Mouse (Mus musculus) forebrain, embryonic 14.5 days (tissue): Measurements from ENCODE around the gene Ing4. TPM values are rescaled to one million over a fixed set of nuclear protein-coding genes. Genes with fewer than 3 reads are reported as not detected.
A peak's percentile ranks its signal among the peaks of the same experiment; 100 is the strongest.
"Not testable (repeated sequence)": the region's sequence is repeated elsewhere in the genome, so short reads cannot be mapped to it uniquely, and the experiment has no call there.

Source experiments
- ATAC-seq: fragments of 200-750 bp; cut with Nextera tagmentation; 2 replicates; pipeline ENCODE4 v1.8.0; 2017; ENCODE audit warnings: mild to moderate bottlenecking, moderate library complexity
- DNase-seq: peaks from one replicate; pipeline ENCODE4 v3.0.0-alpha.2; 2015; ENCODE audit warnings: low spot score
- H3K27ac ChIP-seq: fragments of 300-500 bp; sonication (generic); 2 replicates; pipeline ENCODE4 v1.5.1; 2014; ENCODE audit warnings: low read depth, mild to moderate bottlenecking, control low read depth, low read length, moderate library complexity
- H3K27me3 ChIP-seq: fragments of 300-500 bp; sonication (generic); replicated peaks from 2 replicates; pipeline ENCODE4 v1.6.1; 2014; ENCODE audit warnings: low read length, control low read depth, mixed read lengths; ENCODE audit not compliant: control insufficient read depth, insufficient read depth
- H3K36me3 ChIP-seq: fragments of 300-500 bp; sonication (generic); 2 replicates; pipeline ENCODE4 v1.6.1; 2014; ENCODE audit warnings: low read length, control low read depth; ENCODE audit not compliant: control insufficient read depth, insufficient read depth
- H3K4me1 ChIP-seq: fragments of 300-500 bp; sonication (generic); 2 replicates; pipeline ENCODE4 v1.6.1; 2014; ENCODE audit warnings: antibody characterized with exemption, low read length, control low read depth; ENCODE audit not compliant: control insufficient read depth, insufficient read depth
- H3K4me2 ChIP-seq: fragments of 300-500 bp; sonication (generic); 2 replicates; pipeline ENCODE4 v1.6.1; 2014; ENCODE audit warnings: mild to moderate bottlenecking, control low read depth, low read length
- H3K4me3 ChIP-seq: fragments of 300-500 bp; sonication (generic); 2 replicates; pipeline ENCODE4 v1.5.1; 2014; ENCODE audit warnings: low read depth, low read length, control low read depth
- H3K9ac ChIP-seq: fragments of 300-500 bp; sonication (generic); 2 replicates; pipeline ENCODE4 v1.6.1; 2014; ENCODE audit warnings: mild to moderate bottlenecking, low read length, control low read depth, moderate library complexity
- H3K9me3 ChIP-seq: fragments of 300-500 bp; sonication (generic); replicated peaks from 2 replicates; pipeline ENCODE4 v1.6.1; 2016; ENCODE audit warnings: low read length, control low read depth, mixed read lengths; ENCODE audit not compliant: control insufficient read depth
- WGBS: fragments of 180-500 bp; shearing (Covaris S2); extraction: QIAGEN DNeasy Blood & Tissue Kit; methylation state at CpG from one replicate; pipeline ENCODE4 v1.1.7; 2014; 5-methylcytosine and 5-hydroxymethylcytosine counted together
- polyA plus RNA-seq: library from polyadenylated mRNA; unstranded; fragments of >200 nt; fragmentation: Nextera tagmentation; extraction: Ambion mirVana; gene quantifications from 2 replicates; pipeline ENCODE4 v1.2.1, GENCODE M21; 2014

Ing4 gene
- polyA plus RNA-seq, 1 experiment from 2014 or later = 181 TPM

- H3K4me2 ChIP-seq = no peak overlapping the region
- peaks cover 86% of the 10 kb centered on the region for H3K36me3 ChIP-seq
- H3K4me3 ChIP-seq = no peak overlapping the region
- DNase-seq (no peak), ATAC-seq (no peak)
- 63% methylated on average over 5 of the region's 5 CpGs for WGBS
- H3K9me3 ChIP-seq = no peaks in the 10 kb centered on the region
- H3K4me1 ChIP-seq = no peaks in the 10 kb centered on the region
- H3K9ac ChIP-seq = no peak overlapping the region
- H3K27ac ChIP-seq = no peak overlapping the region
- no peaks in the 10 kb centered on the region for H3K27me3 ChIP-seq
Observed at GRCm38 (mm10) chr6:125051237-125051636, 11.7 kb downstream of the Ing4 start.

DNA sequence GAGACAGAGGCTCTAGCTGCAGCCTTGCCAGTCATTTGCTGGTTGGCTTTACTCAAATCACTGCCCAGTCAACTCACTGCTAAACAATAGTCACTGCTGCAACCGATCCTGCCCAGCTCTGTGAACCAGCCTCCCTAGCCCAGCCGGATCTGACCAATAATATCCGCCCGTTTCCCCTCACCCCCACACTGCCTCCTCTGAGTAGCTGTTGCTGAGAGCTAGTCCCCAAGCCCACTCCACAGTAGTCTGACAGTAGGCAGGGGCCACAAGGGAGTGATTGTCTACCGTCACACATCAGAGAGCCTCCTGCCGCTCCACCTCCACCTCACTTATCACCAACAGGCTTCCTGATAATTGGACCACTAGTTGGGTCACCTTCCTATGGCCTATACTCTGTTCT is 21.9 kb downstream of the Ing4 start:
- Histone ChIP-seq H3K9ac (no peak overlapping the region), H3K27me3 (no peaks in the 10 kb centered on the region), H3K4me2 (no peak overlapping the region), H3K4me1 (no peaks in the 10 kb centered on the region), H3K27ac (no peak overlapping the region), H3K36me3 (no peaks in the 10 kb centered on the region), H3K9me3 (no peaks in the 10 kb centered on the region), H3K4me3 (no peak overlapping the region)
- ATAC-seq (no peak), DNase-seq (no peak)
- 28% methylated on average over 6 of the region's 6 CpGs for WGBS

GRCm38 (mm10) chr6:125062511-125062910 is 23.0 kb downstream of the Ing4 start:
- Histone ChIP-seq H3K9me3 (no peaks in the 10 kb centered on the region), H3K4me1 (no peaks in the 10 kb centered on the region), H3K9ac (no peak overlapping the region), H3K27ac (no peak overlapping the region), H3K4me3 (no peak overlapping the region), H3K4me2 (no peak overlapping the region), H3K27me3 (no peaks in the 10 kb centered on the region), H3K36me3 (no peaks in the 10 kb centered on the region)
- WGBS = 79% methylated on average over 5 of the region's 5 CpGs
- ATAC-seq = no peak
- no peak for DNase-seq

DNA sequence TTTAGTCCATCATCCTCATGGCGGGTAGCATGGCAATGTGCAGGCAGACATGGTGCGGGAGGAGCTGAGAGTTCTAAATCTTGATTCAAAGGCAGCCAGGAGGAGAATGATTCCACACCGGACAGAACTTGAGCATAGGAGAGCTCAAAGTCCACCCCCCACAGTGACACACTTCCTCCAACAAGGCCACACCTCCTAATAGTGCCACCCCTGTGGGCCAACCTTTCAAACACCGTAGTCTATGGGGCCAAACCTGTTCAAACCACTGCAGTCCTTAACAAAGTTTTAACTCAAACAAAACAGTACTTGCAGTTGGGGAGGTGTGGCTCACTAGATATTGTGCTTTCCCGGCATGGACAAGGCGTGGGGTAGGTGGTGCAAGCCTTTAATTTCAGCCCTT is 24.3 kb downstream of the Ing4 start:
- no peak overlapping the region for H3K4me3 ChIP-seq
- no peaks in the 10 kb centered on the region for H3K9me3 ChIP-seq
- DNase-seq = no peak
- no peak overlapping the region for H3K4me2 ChIP-seq
- no peak overlapping the region for H3K9ac ChIP-seq
- no peaks in the 10 kb centered on the region for H3K27me3 ChIP-seq
- H3K27ac ChIP-seq = no peak overlapping the region
- 85% methylated on average over 6 of the region's 6 CpGs for WGBS
- no peaks in the 10 kb centered on the region for H3K4me1 ChIP-seq
- no peak for ATAC-seq
- H3K36me3 ChIP-seq = no peaks in the 10 kb centered on the region

DNA sequence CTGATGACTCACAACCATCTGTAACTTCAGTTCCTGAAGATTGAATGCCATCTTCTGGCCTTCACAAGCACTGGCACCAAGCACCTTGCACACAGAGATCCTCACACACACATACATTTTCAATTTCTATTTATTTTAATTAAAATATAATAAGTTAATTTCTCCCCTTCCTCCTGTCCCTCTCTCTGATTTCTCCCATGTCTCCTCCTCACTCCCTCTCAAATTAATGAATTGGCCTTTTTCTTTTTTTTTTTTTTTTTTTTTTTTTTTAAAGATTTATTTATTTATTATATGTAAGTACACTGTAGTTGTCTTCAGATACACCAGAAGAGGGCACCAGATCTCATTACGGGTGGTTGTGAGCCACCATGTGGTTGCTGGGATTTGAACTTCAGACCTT is 25.7 kb downstream of the Ing4 start:
- not testable (repeated sequence) for ATAC-seq

DNA sequence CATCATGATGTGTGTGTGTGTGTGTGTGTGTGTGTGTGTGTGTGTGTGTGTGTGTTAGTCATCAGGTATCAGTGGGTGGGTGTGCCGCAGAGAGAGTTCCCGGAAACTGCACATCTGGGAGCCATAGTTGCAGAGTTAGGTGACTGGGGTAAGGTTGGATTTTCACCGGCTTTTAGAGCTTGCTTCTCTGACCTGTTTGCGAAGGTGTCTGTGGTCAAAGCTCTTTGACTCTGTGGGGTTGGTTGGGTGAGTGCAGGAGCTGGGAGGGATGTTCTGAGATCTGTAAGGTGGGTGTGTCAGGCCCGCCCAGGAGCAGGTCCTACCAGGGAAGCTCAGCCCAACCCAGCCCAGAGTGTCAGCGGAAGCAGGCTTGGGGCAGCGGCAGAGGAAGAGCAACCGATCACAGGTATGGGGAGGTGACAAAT is 28.0 kb downstream of the Ing4 start, which contains the start of gene Lpar5:
Gene Lpar5, plus strand, starts transcription at position 350 of the 425 bp plus-strand sequence.
- Histone ChIP-seq H3K4me3 (no peak within 1 kb of the TSS), H3K36me3 (no peaks in the 10 kb centered on the region), H3K27me3 (no peaks in the 10 kb centered on the region), H3K27ac (no peak within 1 kb of the TSS), H3K4me1 (peaks cover 6% of the 10 kb centered on the region; the same call in 1 of the 2 replicates), H3K9me3 (no peaks in the 10 kb centered on the region), H3K9ac (no peak within 1 kb of the TSS), H3K4me2 (no peak within 1 kb of the TSS)
- DNase-seq = no peak
- no peak for ATAC-seq
- WGBS = 67% methylated on average over 8 of the region's 8 CpGs

More for the DNA sequence above, 25.7 kb downstream of the Ing4 start:
- not testable (repeated sequence) for H3K27me3 ChIP-seq, H3K4me1 ChIP-seq, H3K4me3 ChIP-seq, DNase-seq, H3K27ac ChIP-seq, H3K36me3 ChIP-seq, H3K9me3 ChIP-seq, H3K4me2 ChIP-seq, H3K9ac ChIP-seq
- no CpG with 5 or more reads among the region's 1 CpGs for WGBS

DNA sequence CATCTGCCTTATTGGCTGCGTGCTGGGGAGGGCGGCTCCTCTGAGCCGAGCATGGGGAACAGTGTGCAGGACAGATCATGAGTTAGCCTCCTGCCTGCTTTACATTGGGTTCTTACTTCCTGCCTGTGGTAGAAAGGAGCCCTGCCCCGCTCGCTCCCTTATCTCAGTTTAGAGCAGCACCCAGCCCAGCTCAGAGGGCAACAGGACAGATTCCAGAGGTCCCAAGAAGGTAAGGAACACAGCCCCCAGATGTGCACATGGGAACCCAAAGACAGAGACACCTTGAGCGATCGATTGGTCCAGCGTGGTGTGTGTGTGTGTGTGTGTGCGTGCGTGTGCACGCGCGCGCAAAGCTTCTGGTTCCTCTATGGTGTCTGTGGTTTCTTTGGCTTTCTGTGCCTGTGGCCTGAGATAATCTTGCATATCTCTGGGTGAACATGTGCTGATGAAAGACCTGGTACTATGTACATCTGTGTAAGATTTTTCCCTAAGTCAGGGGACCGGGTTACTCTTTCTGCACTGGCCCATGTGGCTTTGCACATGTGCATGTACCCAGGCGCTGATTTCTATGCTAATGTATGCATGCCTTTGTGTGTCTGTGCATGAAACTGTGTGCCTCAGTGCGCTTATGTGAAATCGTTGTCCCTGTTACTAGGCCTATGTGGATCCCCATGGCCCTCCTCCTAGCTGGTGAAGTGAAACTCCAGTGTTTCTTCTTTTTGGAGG is 31.8 kb downstream of the Ing4 start:
- ATAC-seq (peak; percentile 95), DNase-seq (peak; percentile 88)
- Histone ChIP-seq H3K4me2 (peak overlapping the region; percentile 32), H3K27ac (peak overlapping the region; percentile 97), H3K27me3 (no peaks in the 10 kb centered on the region), H3K36me3 (no peaks in the 10 kb centered on the region), H3K4me3 (no peak overlapping the region), H3K4me1 (peaks cover 6% of the 10 kb centered on the region; the same call in 1 of the 2 replicates), H3K9me3 (no peaks in the 10 kb centered on the region), H3K9ac (peak overlapping the region; percentile 32; the same call in 1 of the 2 replicates)
- 66% methylated on average over 18 of the region's 18 CpGs for WGBS

- H3K4me2 ChIP-seq = peak overlapping the region; percentile 32
- no peak overlapping the region for H3K4me3 ChIP-seq
- no peaks in the 10 kb centered on the region for H3K36me3 ChIP-seq
- ATAC-seq = peak; percentile 95
- peaks cover 6% of the 10 kb centered on the region; the same call in 1 of the 2 replicates for H3K4me1 ChIP-seq
- DNase-seq = peak; percentile 95
- no peaks in the 10 kb centered on the region for H3K27me3 ChIP-seq
- WGBS = 7% methylated on average over 2 of the region's 2 CpGs
- no peaks in the 10 kb centered on the region for H3K9me3 ChIP-seq
- H3K9ac ChIP-seq = peak overlapping the region; percentile 32; the same call in 1 of the 2 replicates
- peak overlapping the region; percentile 97 for H3K27ac ChIP-seq
Observed at GRCm38 (mm10) chr6:125071896-125072279, 32.3 kb downstream of the Ing4 start.

- ATAC-seq = no peak
- no peaks in the 10 kb centered on the region for H3K36me3 ChIP-seq
- no peak overlapping the region for H3K9ac ChIP-seq
- H3K4me1 ChIP-seq = peaks cover 6% of the 10 kb centered on the region; the same call in 1 of the 2 replicates
- WGBS = 64% methylated on average over 8 of the region's 8 CpGs
- H3K9me3 ChIP-seq = no peaks in the 10 kb centered on the region
- no peak overlapping the region for H3K4me3 ChIP-seq
- no peaks in the 10 kb centered on the region for H3K27me3 ChIP-seq
- DNase-seq = no peak
- H3K4me2 ChIP-seq = no peak overlapping the region
- no peak overlapping the region for H3K27ac ChIP-seq
Observed at GRCm38 (mm10) chr6:125073825-125074224, 34.3 kb downstream of the Ing4 start.
